In the genomic region with DNA sequence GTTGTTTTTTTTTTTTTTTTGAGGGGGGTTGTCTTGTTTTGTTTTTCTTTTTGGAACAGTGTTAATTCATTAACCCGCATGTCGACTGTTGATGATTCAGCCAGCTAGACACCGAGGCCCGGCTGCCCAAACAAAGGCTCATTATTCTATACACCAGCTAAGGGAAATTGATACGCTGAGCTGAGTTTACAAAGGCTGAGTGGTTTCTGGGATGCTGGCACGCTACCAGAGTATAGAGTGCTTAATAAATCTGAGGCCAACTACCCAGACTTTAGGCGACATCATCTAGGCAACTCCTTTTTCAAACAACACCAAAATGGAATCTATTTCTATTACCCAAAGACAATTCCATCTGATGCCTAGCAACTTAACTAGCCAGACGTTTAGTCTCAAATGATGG, we compare ENCODE assay signal across 12 mouse cellular contexts. TPM values are rescaled to one million over a fixed set of nuclear protein-coding genes. Genes with fewer than 3 reads are reported as not detected.
A peak's percentile ranks its signal among the peaks of the same experiment; 100 is the strongest.
DNase-seq lines count a peak whose midpoint lies in the region; ATAC-seq and TF ChIP-seq lines count a peak whose summit lies in the region.
"Had no signal": no experiment of that assay in that cellular context is flagged by ENCODE, and none has a peak within 500 bp of the region (broad histone marks: within the 10 kb centered on the region; RNA-seq: fewer than 3 reads in every experiment).

No protein-coding gene starts in this region.

- H3K9ac ChIP-seq in heart, embryonic 14.5 days (ENCODE audit: low read length): no peak overlapping the region
- no peak overlapping the region for H3K9ac ChIP-seq in lung, embryonic 15.5 days
- no peak overlapping the region for H3K9ac ChIP-seq in embryonic facial prominence, embryonic 11.5 days (replicated peaks; ENCODE audit: low read length)
- H3K9ac ChIP-seq: heart, embryonic 13.5 days; liver, embryonic 14.5 days had no signal

- H3K4me1 ChIP-seq in heart, embryonic 14.5 days (ENCODE audit: control insufficient read depth in 2 of 2, insufficient read depth in 2 of 2, low read length in 2 of 2): no peaks in the 10 kb centered on the region; a peak in 2 of 4 replicates
- peaks cover 18% of the 10 kb centered on the region for H3K4me1 ChIP-seq in lung, embryonic 15.5 days
- no peaks in the 10 kb centered on the region for H3K4me1 ChIP-seq in embryonic facial prominence, embryonic 11.5 days (ENCODE audit: control insufficient read depth, insufficient read depth, low read length)

- no peaks in the 10 kb centered on the region for H3K79me2 ChIP-seq in myocyte (ENCODE audit: control insufficient read depth, insufficient read depth)

- H3K27me3 ChIP-seq in heart, embryonic 14.5 days (ENCODE audit: control insufficient read depth, insufficient read depth, low read length): no peaks in the 10 kb centered on the region
- H3K27me3 ChIP-seq in lung, embryonic 15.5 days: no peaks in the 10 kb centered on the region
- H3K27me3 ChIP-seq in embryonic facial prominence, embryonic 11.5 days (ENCODE audit: control insufficient read depth, insufficient read depth, low read length): no peaks in the 10 kb centered on the region
- no peaks in the 10 kb centered on the region for H3K27me3 ChIP-seq in myocyte (ENCODE audit: control insufficient read depth, insufficient read depth, insufficient read length)
- H3K27me3 ChIP-seq: heart, embryonic 13.5 days had no signal

- no peak for TF ChIP-seq POLR2A in myocyte (IDR thresholded peaks at IDR 0.05; ENCODE audit: insufficient read length, low read depth)

- no peaks in the 10 kb centered on the region for H3K9me3 ChIP-seq in heart, embryonic 14.5 days (ENCODE audit: control insufficient read depth, low read length)
- H3K9me3 ChIP-seq in lung, embryonic 15.5 days: no peaks in the 10 kb centered on the region
- no peaks in the 10 kb centered on the region for H3K9me3 ChIP-seq in embryonic facial prominence, embryonic 11.5 days (replicated peaks; ENCODE audit: control insufficient read depth, low read length)
- H3K9me3 ChIP-seq: heart, embryonic 13.5 days had no signal

- peak overlapping the region; percentile 14 to 27; a peak in 1 of 4 replicates for H3K27ac ChIP-seq in heart, embryonic 14.5 days (replicated peaks in 1 of 2; ENCODE audit: control insufficient read depth in 1 of 2, insufficient read depth in 1 of 2, low read depth in 2 of 2, low read length in 2 of 2)
- peak overlapping the region; percentile 48; the same call in 1 of the 2 replicates for H3K27ac ChIP-seq in lung, embryonic 15.5 days
- H3K27ac ChIP-seq in embryonic facial prominence, embryonic 11.5 days (replicated peaks; ENCODE audit: low read depth, low read length): no peak overlapping the region
- H3K27ac ChIP-seq: liver, embryonic 14.5 days had no signal

- 55% methylated on average over 8 of the region's 8 CpGs for WGBS in heart, embryonic 14.5 days
- WGBS in lung, embryonic 15.5 days: 13% methylated on average over 8 of the region's 8 CpGs
- WGBS in embryonic facial prominence, embryonic 11.5 days: 24% methylated on average over 8 of the region's 8 CpGs

- DNase-seq in heart, adult 8-10 months (ENCODE audit: low spot score): no peak
- DNase-seq in lung, postnatal 25 days (ENCODE audit: low spot score): no peak
- DNase-seq in embryonic facial prominence, embryonic 11.5 days (ENCODE audit: low spot score): peak; percentile 55
- no peak for DNase-seq in urinary bladder, postnatal 14 days (ENCODE audit: low spot score)
- no peak for DNase-seq in spleen, postnatal 36 days (ENCODE audit: low spot score in 2 of 2)
- DNase-seq: thymus, adult 2 months had no signal

- no peak overlapping the region for H3K4me3 ChIP-seq in heart, embryonic 14.5 days (ENCODE audit: control insufficient read depth in 1 of 2, insufficient read depth in 1 of 2, low read depth in 1 of 2, low read length in 2 of 2)
- no peak overlapping the region for H3K4me3 ChIP-seq in lung, embryonic 15.5 days
- H3K4me3 ChIP-seq in embryonic facial prominence, embryonic 11.5 days (ENCODE audit: low read depth, low read length): no peak overlapping the region
- no peak overlapping the region for H3K4me3 ChIP-seq in myocyte
- H3K4me3 ChIP-seq: erythroblast, embryonic 14.5 days; heart, embryonic 13.5 days had no signal

- ATAC-seq in heart, embryonic 14.5 days (ENCODE audit: insufficient number of reproducible peaks, insufficient read depth, low FRiP score, low read depth): no peak
- ATAC-seq in lung, embryonic 15.5 days (ENCODE audit: borderline replicate concordance, extremely low read depth, low FRiP score, low TSS enrichment): no peak
- ATAC-seq in embryonic facial prominence, embryonic 11.5 days (replicated peaks; ENCODE audit: insufficient number of reproducible peaks, low FRiP score, low TSS enrichment, low read depth): no peak

- no peaks in the 10 kb centered on the region for H3K36me3 ChIP-seq in heart, embryonic 14.5 days (ENCODE audit: control insufficient read depth, insufficient read depth, low read length)
- no peaks in the 10 kb centered on the region for H3K36me3 ChIP-seq in lung, embryonic 15.5 days
- no peaks in the 10 kb centered on the region for H3K36me3 ChIP-seq in embryonic facial prominence, embryonic 11.5 days (replicated peaks; ENCODE audit: control insufficient read depth, insufficient read depth, low read depth, low read length)
- no peaks in the 10 kb centered on the region for H3K36me3 ChIP-seq in myocyte (ENCODE audit: control insufficient read depth, insufficient read depth)
- H3K36me3 ChIP-seq: heart, embryonic 13.5 days had no signal

- H3K4me2 ChIP-seq in heart, embryonic 14.5 days (ENCODE audit: low read length): no peak overlapping the region
- no peak overlapping the region for H3K4me2 ChIP-seq in lung, embryonic 15.5 days
- no peak overlapping the region for H3K4me2 ChIP-seq in embryonic facial prominence, embryonic 11.5 days (ENCODE audit: low read depth, low read length)
- peak overlapping the region; percentile 61 for H3K4me2 ChIP-seq in myocyte (ENCODE audit: low read depth)
- H3K4me2 ChIP-seq: heart, embryonic 13.5 days had no signal

- H3ac ChIP-seq in myocyte (ENCODE audit: control insufficient read depth, insufficient read length): no peak overlapping the region

TF ChIP-seq in myocyte, 11 proteins besides CTCF, POLR2A, EP300 and RAD21:
- TF ChIP-seq MAX (IDR thresholded peaks at IDR 0.05; ENCODE audit: low read depth) (no peak), REST (IDR thresholded peaks at IDR 0.05; ENCODE audit: insufficient read depth, insufficient read length) (no peak), TCF12 (IDR thresholded peaks at IDR 0.05; ENCODE audit: insufficient read depth, poor library complexity, severe bottlenecking) (no peak), E2F4 (IDR thresholded peaks at IDR 0.05; ENCODE audit: insufficient read depth) (no peak), POLR2AphosphoS2 (IDR thresholded peaks at IDR 0.05; ENCODE audit: insufficient read length, low read depth) (no peak)

RNA-seq across cellular contexts. Expression of a gene that starts 13.9 kb away (rescaled TPM):
- 22.8 and 23.5 TPM in 2 replicates for polyA plus RNA-seq in heart, embryonic 14.5 days (2014; fragmentation: Nextera tagmentation; extraction: Ambion mirVana)
- 10 to 100 TPM in 2 of 4 experiments, 1 to 10 TPM in 2; 8.2 to 15.7 (median 11.9) TPM for total RNA-seq in heart, adult 8-10 months (2022)
- 9.0 and 9.4 TPM in 2 replicates for polyA plus RNA-seq in lung, embryonic 15.5 days (2015; fragmentation: Nextera tagmentation; extraction: Ambion mirVana)
- 6.2 and 7.6 TPM in 2 replicates for polyA plus RNA-seq in embryonic facial prominence, embryonic 11.5 days (2014; fragmentation: Nextera tagmentation; extraction: Ambion mirVana)
- 1.5 TPM for polyA plus RNA-seq in myocyte (2012; fragmentation: generic; extraction: Trizol)
